ENCODE assay signal across 20 mouse cellular contexts in genomic region chr9:5333422-5333821, GRCm38 (mm10). TPM values are rescaled to one million over a fixed set of nuclear protein-coding genes. Genes with fewer than 3 reads are reported as not detected.
"Had no signal": no experiment of that assay in that cellular context is flagged by ENCODE, and none has a peak within 500 bp of the region (broad histone marks: within the 10 kb centered on the region; RNA-seq: fewer than 3 reads in every experiment).

No protein-coding gene starts in this region.

- H3K36me3 ChIP-seq: kidney, embryonic 15.5 days; liver, embryonic 13.5 days; midbrain, embryonic 15.5 days; neural tube, embryonic 12.5 days; neural tube, embryonic 15.5 days had no signal

- H3K4me2 ChIP-seq: kidney, embryonic 15.5 days; liver, embryonic 13.5 days; lung, embryonic 14.5 days; midbrain, embryonic 11.5 days; midbrain, embryonic 15.5 days; neural tube, embryonic 12.5 days; neural tube, embryonic 15.5 days had no signal

- H3K9ac ChIP-seq: kidney, embryonic 15.5 days; liver, embryonic 13.5 days; lung, embryonic 14.5 days; midbrain, embryonic 15.5 days; neural tube, embryonic 12.5 days; neural tube, embryonic 15.5 days had no signal

- H3K27me3 ChIP-seq: kidney, embryonic 15.5 days; liver, embryonic 13.5 days; midbrain, embryonic 15.5 days; neural tube, embryonic 12.5 days; neural tube, embryonic 15.5 days had no signal

- ATAC-seq: lung, postnatal 0 days; midbrain, embryonic 15.5 days had no signal

- H3K27ac ChIP-seq: kidney, embryonic 15.5 days; left cerebral cortex, adult 2 months; liver, embryonic 13.5 days; macrophage; midbrain, embryonic 15.5 days; neural tube, embryonic 12.5 days; neural tube, embryonic 15.5 days; stomach, postnatal 0 days had no signal

- H3K4me1 ChIP-seq: kidney, embryonic 15.5 days; liver, embryonic 13.5 days; midbrain, embryonic 15.5 days; neural tube, embryonic 12.5 days; neural tube, embryonic 15.5 days had no signal

- H3K9me3 ChIP-seq: kidney, embryonic 15.5 days; liver, embryonic 13.5 days; midbrain, embryonic 15.5 days; neural tube, embryonic 12.5 days; neural tube, embryonic 15.5 days had no signal

- DNase-seq: kidney, adult 8-10 months; kidney, postnatal 10 days; kidney, postnatal 36 days; layer of hippocampus, postnatal 36 days; liver, embryonic 13.5 days; lung, embryonic 14.5 days; thymus, adult 2 months; thymus, postnatal 14 days; thymus, postnatal 4 days had no signal

- H3K4me3 ChIP-seq: kidney, embryonic 15.5 days; left cerebral cortex, adult 2 months; liver, embryonic 13.5 days; midbrain, embryonic 15.5 days; neural tube, embryonic 12.5 days; neural tube, embryonic 15.5 days had no signal

RNA-seq across cellular contexts. Expression of gene Casp12, which starts 11.8 kb away (rescaled TPM):
- total RNA-seq: megakaryocyte-erythroid progenitor cell, adult 5-6 weeks had no signal
- polyA plus RNA-seq: limb, embryonic 11.5 days had no signal
